Mouse (Mus musculus) liver, embryonic 14.5 days (tissue): ENCODE results near the gene Hhipl1.

Experiments
- CTCF ChIP-seq: IDR thresholded peaks from 2 replicates; pipeline ENCODE4 v1.5.1; 2016; ENCODE audit warnings: antibody characterized with exemption, low read depth, control low read depth
- EP300 ChIP-seq: IDR thresholded peaks from 2 replicates; pipeline ENCODE4 v1.6.1; 2016; ENCODE audit warnings: antibody characterized with exemption, low read depth

DNA sequence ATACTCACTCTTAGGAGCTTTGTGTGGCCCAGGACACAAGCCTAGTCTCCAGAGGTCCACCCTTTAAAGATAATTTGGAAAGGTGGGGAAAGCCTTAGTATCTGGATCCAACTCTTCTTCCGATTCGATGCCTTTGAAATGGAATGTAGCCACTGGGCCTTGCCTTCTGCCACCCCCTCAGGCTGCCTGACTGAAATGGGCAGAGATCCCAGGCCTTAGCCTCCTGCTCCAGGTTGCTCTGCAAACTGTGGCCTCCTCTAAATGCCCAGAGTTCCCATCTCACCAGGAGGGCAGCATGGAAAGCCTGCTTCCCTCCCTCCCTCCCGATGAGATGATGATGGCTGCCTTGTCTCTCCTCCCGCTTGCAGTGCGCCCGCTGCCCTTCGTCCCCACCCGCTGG, 19.1 kb upstream of the Hhipl1 start:
- no peak for TF ChIP-seq CTCF
- no peak for TF ChIP-seq EP300
